Mouse (Mus musculus) heart, adult 10 weeks (tissue): ENCODE data around the gene Cops3. TPM values are rescaled to one million over a fixed set of nuclear protein-coding genes. Genes with fewer than 3 reads are reported as not detected.

Experiments
- polyA plus RNA-seq: library from polyadenylated mRNA; stranded (reverse); fragments of 350-450 nt; fragmentation: Illumina TruSeq; extraction: RNeasy Lipid Tissue Mini Kit (QIAGEN cat#74804); gene quantifications from one replicate; pipeline ENCODE4 v1.2.3, GENCODE M21; 2014; ENCODE audit warnings: low read depth, low replicate concordance

Cops3 gene
- 106 TPM for polyA plus RNA-seq

GRCm38 (mm10) chr11:59839459-59840126 is at the start of gene Cops3:
Gene Cops3 (minus strand): TSS chr11:59839838.

GRCm38 (mm10) chr11:59839008-59839458 is 605 bp downstream of the Cops3 start, which contains the start of gene Nt5m:
Gene Nt5m (plus strand): TSS chr11:59839447.

GRCm38 (mm10) chr11:59809670-59810474 is 29.8 kb downstream of the Cops3 start, which contains the start of gene Flcn:
Gene Flcn (minus strand): TSS chr11:59810016.

GRCm38 (mm10) chr11:59787199-59787781 is 52.3 kb downstream of the Cops3 start, which contains the start of gene Pld6:
Gene Pld6 (minus strand): TSS chr11:59787645.

Other genes starting within 250 kb of the Cops3 start
- not detected for gene Olfr223, start 246.5 kb downstream of the Cops3 start, polyA plus RNA-seq
- 108 TPM for gene Mprip, start 178.5 kb downstream of the Cops3 start, polyA plus RNA-seq
- 1.1 TPM for gene Pld6, start 52.2 kb downstream of the Cops3 start, polyA plus RNA-seq
- 55.2 TPM for gene Flcn, start 29.8 kb downstream of the Cops3 start, polyA plus RNA-seq
- gene Nt5m, start 391 bp downstream of the Cops3 start, polyA plus RNA-seq: 23.6 TPM
- gene Med9, start 108.4 kb upstream of the Cops3 start, polyA plus RNA-seq: 28.3 TPM
- gene Rasd1, start 125.1 kb upstream of the Cops3 start, polyA plus RNA-seq: 4.2 TPM
- gene Pemt, start 206.7 kb upstream of the Cops3 start, polyA plus RNA-seq: 2.5 TPM